Mouse (Mus musculus): ENCODE results near the gene Pecam1.

Gene Pecam1

GRCm38 (mm10) chr11:106692890-106693289 lies 57.5 kb downstream of the Pecam1 start:
- DNase-seq (ENCODE audit: low read depth), result no peak

- peak; percentile 54 for DNase-seq (ENCODE audit: low read depth)
These were observed 62.1 kb downstream of the Pecam1 start for GRCm38 (mm10) chr11:106688375-106688774.

GRCm38 (mm10) chr11:106687293-106687692 lies 63.1 kb downstream of the Pecam1 start:
- DNase-seq (ENCODE audit: low read depth), result no peak

GRCm38 (mm10) chr11:106684027-106684426 lies 66.4 kb downstream of the Pecam1 start:
- no peak for DNase-seq (ENCODE audit: low read depth)

GRCm38 (mm10) chr11:106683345-106683744 lies 67.1 kb downstream of the Pecam1 start:
- no peak for DNase-seq (ENCODE audit: low read depth)

GRCm38 (mm10) chr11:106681138-106681537 lies 69.3 kb downstream of the Pecam1 start:
- DNase-seq (ENCODE audit: low read depth), result peak; percentile 59

- DNase-seq (ENCODE audit: low read depth), result peak; percentile 48
These were observed 70.6 kb downstream of the Pecam1 start for GRCm38 (mm10) chr11:106679874-106680273.

GRCm38 (mm10) chr11:106677910-106678591 lies 72.4 kb downstream of the Pecam1 start:
- DNase-seq (ENCODE audit: low read depth), result no peak

- no peak for DNase-seq (ENCODE audit: low read depth)
These were observed 73.1 kb downstream of the Pecam1 start for GRCm38 (mm10) chr11:106677331-106677730.

- no peak for DNase-seq (ENCODE audit: low read depth)
These were observed 74.6 kb downstream of the Pecam1 start for GRCm38 (mm10) chr11:106675875-106676274.

- peak; percentile 41 for DNase-seq (ENCODE audit: low read depth)
These were observed 75.2 kb downstream of the Pecam1 start for GRCm38 (mm10) chr11:106675201-106675726.

- DNase-seq (ENCODE audit: low read depth), result peak; percentile 88
These were observed 75.7 kb downstream of the Pecam1 start for GRCm38 (mm10) chr11:106674612-106675153.

- DNase-seq (ENCODE audit: low read depth), result peak; percentile 71
These were observed 76.5 kb downstream of the Pecam1 start for GRCm38 (mm10) chr11:106673727-106674611.

GRCm38 (mm10) chr11:106672919-106673505 lies 77.4 kb downstream of the Pecam1 start:
- DNase-seq (ENCODE audit: low read depth), result no peak

GRCm38 (mm10) chr11:106671801-106672200 lies 78.6 kb downstream of the Pecam1 start:
- no peak for DNase-seq (ENCODE audit: low read depth)

GRCm38 (mm10) chr11:106670951-106671478 lies 79.4 kb downstream of the Pecam1 start:
- peak; percentile 52 for DNase-seq (ENCODE audit: low read depth)

GRCm38 (mm10) chr11:106670266-106670665 lies 80.2 kb downstream of the Pecam1 start:
- no peak for DNase-seq (ENCODE audit: low read depth)

- peak; percentile 63 for DNase-seq (ENCODE audit: low read depth)
These were observed 80.6 kb downstream of the Pecam1 start for GRCm38 (mm10) chr11:106669873-106670173.

GRCm38 (mm10) chr11:106669102-106669872 lies 81.1 kb downstream of the Pecam1 start:
- DNase-seq (ENCODE audit: low read depth), result no peak

GRCm38 (mm10) chr11:106668336-106668735 lies 82.1 kb downstream of the Pecam1 start:
- DNase-seq (ENCODE audit: low read depth), result no peak

GRCm38 (mm10) chr11:106667855-106668254 lies 82.6 kb downstream of the Pecam1 start:
- DNase-seq (ENCODE audit: low read depth), result no peak

Measured in naive thymus-derived CD4-positive, alpha-beta T cell, adult 2 months (primary cell).